Mouse (Mus musculus) midbrain, postnatal 0 days (tissue): ENCODE results near the gene Aqp5. TPM values are rescaled to one million over a fixed set of nuclear protein-coding genes. Genes with fewer than 3 reads are reported as not detected.

Experiments used
- ATAC-seq: fragments of 200-750 bp; cut with Nextera tagmentation; 2 replicates; pipeline ENCODE4 v1.8.0; 2017; ENCODE audit warnings: moderate number of reproducible peaks, mild to moderate bottlenecking, moderate TSS enrichment, moderate library complexity; ENCODE audit not compliant: low FRiP score
- DNase-seq: peaks from one replicate; pipeline ENCODE4 v3.0.0-alpha.2; 2015; ENCODE audit warnings: low spot score
- H3K27ac ChIP-seq: fragments of 300-500 bp; sonication (generic); 2 replicates; pipeline ENCODE4 v1.5.1; 2014; ENCODE audit warnings: low read depth, mild to moderate bottlenecking, low read length, mixed read lengths
- H3K27me3 ChIP-seq: fragments of 300-500 bp; sonication (generic); 2 replicates; pipeline ENCODE4 v1.6.1; 2014; ENCODE audit warnings: low read length, control low read depth, mixed read lengths; ENCODE audit not compliant: insufficient read depth
- H3K36me3 ChIP-seq: fragments of 300-500 bp; sonication (generic); 2 replicates; pipeline ENCODE4 v1.6.1; 2014; ENCODE audit warnings: low read length, control low read depth, mixed read lengths; ENCODE audit not compliant: insufficient read depth
- H3K4me1 ChIP-seq: fragments of 300-500 bp; sonication (generic); 2 replicates; pipeline ENCODE4 v1.6.1; 2014; ENCODE audit warnings: mild to moderate bottlenecking, control low read depth, antibody characterized with exemption, low read length, mixed read lengths; ENCODE audit not compliant: insufficient read depth
- H3K4me2 ChIP-seq: fragments of 300-500 bp; sonication (generic); 2 replicates; pipeline ENCODE4 v1.6.1; 2014; ENCODE audit warnings: low read depth, mild to moderate bottlenecking, low read length, mixed read lengths; ENCODE audit not compliant: poor library complexity, severe bottlenecking
- H3K4me3 ChIP-seq: fragments of 300-500 bp; sonication (generic); 2 replicates; pipeline ENCODE4 v1.5.1; 2014; ENCODE audit warnings: low read depth, mild to moderate bottlenecking, low read length, moderate library complexity
- H3K9ac ChIP-seq: fragments of 300-500 bp; sonication (generic); replicated peaks from 2 replicates; pipeline ENCODE4 v1.6.1; 2014; ENCODE audit warnings: mild to moderate bottlenecking, low read length, moderate library complexity, mixed read lengths; ENCODE audit not compliant: poor library complexity, severe bottlenecking
- H3K9me3 ChIP-seq: fragments of 300-500 bp; sonication (generic); 2 replicates; pipeline ENCODE4 v1.6.1; 2016; ENCODE audit warnings: low read length, control low read depth
- CTCF ChIP-seq: IDR thresholded peaks from 2 replicates; pipeline ENCODE4 v1.5.1; 2016; ENCODE audit warnings: antibody characterized with exemption, mild to moderate bottlenecking
- WGBS: fragments of 180-500 bp; shearing (Covaris S2); extraction: QIAGEN DNeasy Blood & Tissue Kit; methylation state at CpG from one replicate; pipeline ENCODE4 v1.1.7; 2014; 5-methylcytosine and 5-hydroxymethylcytosine counted together
- polyA plus RNA-seq: library from polyadenylated mRNA; unstranded; fragments of >200 nt; fragmentation: Nextera tagmentation; extraction: Ambion mirVana; gene quantifications from 2 replicates; pipeline ENCODE4 v1.2.1, GENCODE M21; 2015
- total RNA-seq: library from RNA; depleted of rRNA; stranded (reverse); fragments of >200 nt; gene quantifications from 2 replicates; pipeline ENCODE4 v1.2.3, GENCODE M21; 2014; rRNA removed

Gene Aqp5
- total RNA-seq (2.4 and 3.2 TPM in 2 replicates), polyA plus RNA-seq (1.0 and 1.4 TPM in 2 replicates)

- ATAC-seq (peak; percentile 81), DNase-seq (no peak)
- no peak for TF ChIP-seq CTCF
- no peaks in the 10 kb centered on the region for H3K4me1 ChIP-seq
- no peaks in the 10 kb centered on the region for H3K36me3 ChIP-seq
- peak within 1 kb of the TSS; percentile 59 for H3K4me2 ChIP-seq
- H3K9me3 ChIP-seq = no peaks in the 10 kb centered on the region
- H3K9ac ChIP-seq = peak within 1 kb of the TSS; percentile 37; the same call in 1 of the 2 replicates
- under 1% methylated on average over 50 of the region's 83 CpGs for WGBS
- H3K27me3 ChIP-seq = peaks cover 56% of the 10 kb centered on the region
- no peak within 1 kb of the TSS for H3K27ac ChIP-seq
- peak within 1 kb of the TSS; percentile 38 for H3K4me3 ChIP-seq
Measured at GRCm38 (mm10) chr15:99590429-99591084, at the start of gene Aqp5. Gene Aqp5 (plus strand): TSS chr15:99590782.

DNA sequence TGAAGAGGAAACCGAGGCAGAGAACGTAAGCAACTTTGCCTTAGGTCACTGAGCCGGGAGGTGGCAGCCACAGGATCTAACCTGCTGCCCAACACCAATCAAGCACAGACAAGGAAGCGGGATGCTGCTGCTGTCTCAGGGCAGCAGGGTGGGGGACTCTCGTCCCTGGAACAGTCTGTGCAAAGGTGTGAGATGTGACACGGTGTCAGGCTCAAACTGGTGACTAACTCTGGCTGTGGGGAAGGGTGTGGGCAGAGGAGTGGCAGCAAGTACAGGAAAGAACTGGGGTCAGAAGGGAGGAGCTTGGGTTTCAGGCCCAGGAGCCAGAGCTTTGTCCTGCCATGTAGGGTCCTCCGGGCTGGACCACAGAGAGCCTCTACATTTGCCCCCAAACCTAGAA is 46.5 kb upstream of the Aqp5 start:
- WGBS = 83% methylated on average over 7 of the region's 7 CpGs
- no peak overlapping the region for H3K9ac ChIP-seq

DNA sequence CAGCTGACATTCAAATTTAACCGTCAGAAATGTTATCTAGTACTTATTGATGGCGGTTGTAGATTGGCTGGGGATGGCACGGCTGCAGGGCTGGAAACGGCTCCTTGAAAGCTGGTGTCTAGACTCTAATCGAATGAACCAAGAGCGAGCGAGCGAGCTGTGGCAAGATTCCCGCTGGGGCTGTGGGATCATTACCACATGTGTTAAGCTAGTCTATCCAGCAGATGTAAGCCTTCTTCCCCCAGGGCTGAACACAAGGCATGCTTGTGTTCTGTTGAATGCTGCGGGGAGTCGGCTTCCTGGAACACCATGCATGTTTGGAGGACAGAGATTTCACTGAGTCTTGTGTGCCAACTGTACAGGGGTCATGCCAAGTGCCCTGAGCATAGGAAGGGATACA is 44.0 kb upstream of the Aqp5 start:
- WGBS = 48% methylated on average over 11 of the region's 11 CpGs
- Histone ChIP-seq H3K9me3 (no peaks in the 10 kb centered on the region), H3K4me3 (no peak overlapping the region), H3K4me1 (no peaks in the 10 kb centered on the region), H3K27ac (peak overlapping the region; percentile 38; the same call in 1 of the 2 replicates), H3K4me2 (no peak overlapping the region), H3K36me3 (peaks cover 7% of the 10 kb centered on the region; the same call in 1 of the 2 replicates), H3K27me3 (no peaks in the 10 kb centered on the region), H3K9ac (no peak overlapping the region)
- DNase-seq (peak; percentile 74), ATAC-seq (no peak)
- no peak for TF ChIP-seq CTCF

More for the DNA sequence above, 46.5 kb upstream of the Aqp5 start:
- no peak for TF ChIP-seq CTCF
- H3K4me2 ChIP-seq = no peak overlapping the region
- no peak overlapping the region for H3K27ac ChIP-seq
- H3K36me3 ChIP-seq = no peaks in the 10 kb centered on the region
- H3K27me3 ChIP-seq = no peaks in the 10 kb centered on the region
- ATAC-seq (no peak), DNase-seq (no peak)
- no peaks in the 10 kb centered on the region for H3K9me3 ChIP-seq
- no peak overlapping the region for H3K4me3 ChIP-seq
- H3K4me1 ChIP-seq = no peaks in the 10 kb centered on the region

DNA sequence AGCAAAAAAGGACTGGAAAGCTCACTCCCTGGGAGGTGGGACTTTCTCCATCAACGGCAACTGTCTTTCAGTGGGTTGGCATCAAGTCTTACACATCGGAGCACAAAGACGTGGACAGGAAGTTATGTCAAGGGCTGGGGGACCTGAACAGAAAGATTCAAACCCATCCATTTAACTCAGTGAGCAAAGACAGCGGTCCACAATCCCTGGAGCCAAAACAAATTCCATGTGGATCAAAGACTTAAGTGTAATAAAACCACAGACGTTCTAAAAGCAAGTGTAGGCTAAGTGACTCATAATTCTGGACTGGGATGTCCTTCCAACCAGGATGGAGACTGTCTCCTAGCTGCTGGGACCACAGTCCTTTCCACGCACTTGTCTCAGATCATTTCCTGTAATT is 42.9 kb upstream of the Aqp5 start:
- 78% methylated on average over 6 of the region's 6 CpGs for WGBS
- TF ChIP-seq CTCF = no peak
- no peak for ATAC-seq

DNA sequence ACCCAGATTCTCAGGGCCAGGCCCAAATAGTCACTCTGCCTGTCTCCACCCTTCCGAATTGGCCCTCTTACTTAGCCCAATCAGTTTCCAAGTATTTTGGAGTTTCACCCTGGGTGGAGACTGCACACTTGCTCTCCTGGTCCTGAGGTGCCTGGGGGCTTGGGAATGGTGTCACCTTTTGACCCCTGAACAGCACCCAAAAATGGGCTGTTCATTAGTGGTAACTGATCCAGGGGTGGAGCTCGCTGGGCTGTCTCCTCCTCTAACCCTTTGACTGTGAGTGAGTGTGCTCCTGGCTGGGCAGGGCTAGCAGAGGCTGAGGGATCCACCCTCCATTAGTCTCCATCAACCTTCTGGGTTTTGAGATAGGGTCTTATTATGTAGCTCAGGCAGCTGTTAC is 40.7 kb upstream of the Aqp5 start:
- no peak for TF ChIP-seq CTCF
- Histone ChIP-seq H3K4me3 (no peak overlapping the region), H3K27ac (no peak overlapping the region), H3K4me1 (no peaks in the 10 kb centered on the region), H3K9me3 (no peaks in the 10 kb centered on the region), H3K36me3 (peaks cover 7% of the 10 kb centered on the region; the same call in 1 of the 2 replicates), H3K4me2 (no peak overlapping the region), H3K9ac (no peak overlapping the region), H3K27me3 (no peaks in the 10 kb centered on the region)
- WGBS = 47% methylated on average over 2 of the region's 2 CpGs
- no peak for ATAC-seq
- no peak for DNase-seq

More for the DNA sequence above, 42.9 kb upstream of the Aqp5 start:
- Histone ChIP-seq H3K36me3 (peaks cover 7% of the 10 kb centered on the region; the same call in 1 of the 2 replicates), H3K9ac (no peak overlapping the region), H3K4me2 (no peak overlapping the region), H3K4me1 (no peaks in the 10 kb centered on the region), H3K27me3 (no peaks in the 10 kb centered on the region), H3K9me3 (no peaks in the 10 kb centered on the region), H3K4me3 (no peak overlapping the region), H3K27ac (no peak overlapping the region)
- no peak for DNase-seq

GRCm38 (mm10) chr15:99553767-99554166 is 36.8 kb upstream of the Aqp5 start:
- H3K4me3 ChIP-seq = no peak overlapping the region
- H3K4me2 ChIP-seq = no peak overlapping the region
- no peaks in the 10 kb centered on the region for H3K4me1 ChIP-seq
- peaks cover 7% of the 10 kb centered on the region; the same call in 1 of the 2 replicates for H3K36me3 ChIP-seq
- ATAC-seq (no peak), DNase-seq (no peak)
- WGBS = 70% methylated on average over 6 of the region's 6 CpGs
- no peak for TF ChIP-seq CTCF
- no peak overlapping the region for H3K9ac ChIP-seq
- H3K27ac ChIP-seq = no peak overlapping the region
- no peaks in the 10 kb centered on the region for H3K27me3 ChIP-seq
- no peaks in the 10 kb centered on the region for H3K9me3 ChIP-seq
